Mouse (Mus musculus): Measurements from ENCODE around the gene H2-DMa. TPM values are rescaled to one million over a fixed set of nuclear protein-coding genes. Genes with fewer than 3 reads are reported as not detected.

Gene H2-DMa
- 6.9 and 10.5 TPM in 2 replicates for polyA plus RNA-seq (2012; ENCODE audit: insufficient read depth, insufficient read length, missing spikeins)

GRCm38 (mm10) chr17:34119249-34120179 lies at the start of gene H2-DMa:
Gene H2-DMa, plus strand, starts transcription at chr17:34119541.
- H3K4me1 ChIP-seq (ENCODE audit: control insufficient read depth, insufficient read depth, insufficient read length, low read length), result peaks cover 5% of the 10 kb centered on the region
- peak within 1 kb of the TSS; percentile 99 for H3K27ac ChIP-seq (replicated peaks; ENCODE audit: low read depth, low read length)
- peak within 1 kb of the TSS; percentile 98 for H3K4me3 ChIP-seq (ENCODE audit: insufficient read depth, low read depth, low read length)

- no peak overlapping the region for H3K4me3 ChIP-seq (ENCODE audit: insufficient read depth, low read depth, low read length)
- no peaks in the 10 kb centered on the region for H3K4me1 ChIP-seq (ENCODE audit: control insufficient read depth, insufficient read depth, insufficient read length, low read length)
- H3K27ac ChIP-seq (replicated peaks; ENCODE audit: low read depth, low read length), result no peak overlapping the region
Measured at GRCm38 (mm10) chr17:34072091-34072490, 47.2 kb upstream of the H2-DMa start.

GRCm38 (mm10) chr17:34075271-34075670 lies 44.1 kb upstream of the H2-DMa start:
- Histone ChIP-seq H3K27ac (replicated peaks; ENCODE audit: low read depth, low read length) (no peak overlapping the region), H3K4me3 (ENCODE audit: insufficient read depth, low read depth, low read length) (no peak overlapping the region), H3K4me1 (ENCODE audit: control insufficient read depth, insufficient read depth, insufficient read length, low read length) (no peaks in the 10 kb centered on the region)

GRCm38 (mm10) chr17:34077549-34077948 lies 41.8 kb upstream of the H2-DMa start:
- Histone ChIP-seq H3K27ac (replicated peaks; ENCODE audit: low read depth, low read length) (no peak overlapping the region), H3K4me1 (ENCODE audit: control insufficient read depth, insufficient read depth, insufficient read length, low read length) (no peaks in the 10 kb centered on the region), H3K4me3 (ENCODE audit: insufficient read depth, low read depth, low read length) (no peak overlapping the region)

GRCm38 (mm10) chr17:34078148-34078547 lies 41.2 kb upstream of the H2-DMa start:
- Histone ChIP-seq H3K27ac (replicated peaks; ENCODE audit: low read depth, low read length) (no peak overlapping the region), H3K4me1 (ENCODE audit: control insufficient read depth, insufficient read depth, insufficient read length, low read length) (no peaks in the 10 kb centered on the region)

GRCm38 (mm10) chr17:34079002-34079401 lies 40.3 kb upstream of the H2-DMa start:
- H3K4me1 ChIP-seq (ENCODE audit: control insufficient read depth, insufficient read depth, insufficient read length, low read length), result no peaks in the 10 kb centered on the region
- H3K4me3 ChIP-seq (ENCODE audit: insufficient read depth, low read depth, low read length), result no peak overlapping the region
- H3K27ac ChIP-seq (replicated peaks; ENCODE audit: low read depth, low read length), result no peak overlapping the region

More at GRCm38 (mm10) chr17:34078148-34078547, 41.2 kb upstream of the H2-DMa start:
- H3K4me3 ChIP-seq (ENCODE audit: insufficient read depth, low read depth, low read length), result no peak overlapping the region

- no peak overlapping the region for H3K27ac ChIP-seq (replicated peaks; ENCODE audit: low read depth, low read length)
- no peak overlapping the region for H3K4me3 ChIP-seq (ENCODE audit: insufficient read depth, low read depth, low read length)
- H3K4me1 ChIP-seq (ENCODE audit: control insufficient read depth, insufficient read depth, insufficient read length, low read length), result no peaks in the 10 kb centered on the region
Measured at GRCm38 (mm10) chr17:34079621-34080020, 39.7 kb upstream of the H2-DMa start.

GRCm38 (mm10) chr17:34083104-34083503 lies 36.2 kb upstream of the H2-DMa start:
- Histone ChIP-seq H3K4me3 (ENCODE audit: insufficient read depth, low read depth, low read length) (no peak overlapping the region), H3K4me1 (ENCODE audit: control insufficient read depth, insufficient read depth, insufficient read length, low read length) (no peaks in the 10 kb centered on the region), H3K27ac (replicated peaks; ENCODE audit: low read depth, low read length) (no peak overlapping the region)

- no peak overlapping the region for H3K27ac ChIP-seq (replicated peaks; ENCODE audit: low read depth, low read length)
- H3K4me3 ChIP-seq (ENCODE audit: insufficient read depth, low read depth, low read length), result no peak overlapping the region
- H3K4me1 ChIP-seq (ENCODE audit: control insufficient read depth, insufficient read depth, insufficient read length, low read length), result no peaks in the 10 kb centered on the region
Measured at GRCm38 (mm10) chr17:34087386-34087785, 32.0 kb upstream of the H2-DMa start.

- Histone ChIP-seq H3K4me3 (ENCODE audit: insufficient read depth, low read depth, low read length) (no peak overlapping the region), H3K4me1 (ENCODE audit: control insufficient read depth, insufficient read depth, insufficient read length, low read length) (no peaks in the 10 kb centered on the region), H3K27ac (replicated peaks; ENCODE audit: low read depth, low read length) (no peak overlapping the region)
Measured at GRCm38 (mm10) chr17:34088124-34088523, 31.2 kb upstream of the H2-DMa start.

GRCm38 (mm10) chr17:34090923-34091322 lies 28.4 kb upstream of the H2-DMa start:
- Histone ChIP-seq H3K27ac (replicated peaks; ENCODE audit: low read depth, low read length) (no peak overlapping the region), H3K4me1 (ENCODE audit: control insufficient read depth, insufficient read depth, insufficient read length, low read length) (no peaks in the 10 kb centered on the region)

GRCm38 (mm10) chr17:34092197-34092875 lies 27.0 kb upstream of the H2-DMa start, which contains the start of gene H2-Oa:
Gene H2-Oa, plus strand, starts transcription at chr17:34092340.
- Histone ChIP-seq H3K4me1 (ENCODE audit: control insufficient read depth, insufficient read depth, insufficient read length, low read length) (no peaks in the 10 kb centered on the region), H3K27ac (replicated peaks; ENCODE audit: low read depth, low read length) (no peak within 1 kb of the TSS), H3K4me3 (ENCODE audit: insufficient read depth, low read depth, low read length) (no peak within 1 kb of the TSS)

More at GRCm38 (mm10) chr17:34090923-34091322, 28.4 kb upstream of the H2-DMa start:
- H3K4me3 ChIP-seq (ENCODE audit: insufficient read depth, low read depth, low read length), result no peak overlapping the region

GRCm38 (mm10) chr17:34093199-34093874 lies 26.0 kb upstream of the H2-DMa start:
- Histone ChIP-seq H3K27ac (replicated peaks; ENCODE audit: low read depth, low read length) (no peak overlapping the region), H3K4me3 (ENCODE audit: insufficient read depth, low read depth, low read length) (no peak overlapping the region), H3K4me1 (ENCODE audit: control insufficient read depth, insufficient read depth, insufficient read length, low read length) (no peaks in the 10 kb centered on the region)

GRCm38 (mm10) chr17:34094283-34095035 lies 24.9 kb upstream of the H2-DMa start:
- no peak overlapping the region for H3K27ac ChIP-seq (replicated peaks; ENCODE audit: low read depth, low read length)
- H3K4me3 ChIP-seq (ENCODE audit: insufficient read depth, low read depth, low read length), result no peak overlapping the region
- no peaks in the 10 kb centered on the region for H3K4me1 ChIP-seq (ENCODE audit: control insufficient read depth, insufficient read depth, insufficient read length, low read length)
